Mouse (Mus musculus): ENCODE results near the gene Hoxa9. TPM values are rescaled to one million over a fixed set of nuclear protein-coding genes. Genes with fewer than 3 reads are reported as not detected.

Gene Hoxa9
- polyA plus RNA-seq, 1 experiment from 2014 or later = 0.11 TPM

DNA sequence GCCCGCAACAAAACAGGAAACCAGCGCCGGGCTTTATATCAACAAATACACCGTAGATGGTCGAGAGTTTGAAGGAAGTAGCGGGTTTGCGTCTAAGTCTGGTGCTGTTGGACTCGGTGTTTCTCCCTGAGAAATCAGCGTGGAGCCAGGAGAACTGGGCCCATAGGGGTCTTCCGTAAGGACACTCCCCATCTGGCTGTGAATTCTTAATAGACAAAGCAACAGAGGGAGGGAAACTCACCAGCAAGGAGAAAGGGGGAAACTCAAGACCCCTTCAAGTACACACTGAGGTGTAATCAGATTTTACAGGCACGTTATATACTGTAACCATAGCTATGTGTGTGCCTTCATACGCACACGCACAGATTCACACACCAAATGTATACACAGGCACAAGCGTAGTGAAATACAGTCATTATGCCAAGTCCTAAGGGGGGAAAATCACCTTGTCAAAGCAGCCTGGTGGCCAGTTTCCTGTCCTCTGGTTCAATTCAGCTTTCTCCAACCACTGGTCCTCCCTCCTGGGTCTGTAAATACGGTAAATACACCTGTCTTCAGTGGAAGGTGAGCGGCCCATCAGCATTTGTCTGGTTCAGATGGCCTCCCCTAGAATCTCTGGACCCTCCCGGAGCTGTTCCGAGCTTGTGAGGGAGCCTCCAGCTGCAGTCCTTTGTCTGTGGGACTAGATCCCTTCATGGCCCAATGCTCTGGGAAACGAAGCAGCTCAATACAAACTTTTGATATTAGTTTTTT lies 35.2 kb upstream of the Hoxa9 start:
- 3% methylated on average over 19 of the region's 19 CpGs for WGBS (ENCODE audit: missing documents)
- no peak overlapping the region for H3K4me3 ChIP-seq (ENCODE audit: inconsistent target)

GRCm38 (mm10) chr6:52265306-52265912 lies 34.5 kb upstream of the Hoxa9 start:
- no peaks in the 10 kb centered on the region for H3K79me2 ChIP-seq (ENCODE audit: inconsistent target)
- WGBS (ENCODE audit: missing documents) = 8% methylated on average over 18 of the region's 18 CpGs

More for the DNA sequence above, 35.2 kb upstream of the Hoxa9 start:
- Histone ChIP-seq H3K79me2 (ENCODE audit: inconsistent target) (no peaks in the 10 kb centered on the region), H3K27ac (no peak overlapping the region), H3K36me3 (ENCODE audit: inconsistent target) (no peaks in the 10 kb centered on the region)

GRCm38 (mm10) chr6:52264106-52264790 lies 33.4 kb upstream of the Hoxa9 start:
- 20% methylated on average over 5 of the region's 5 CpGs for WGBS (ENCODE audit: missing documents)
- Histone ChIP-seq H3K4me3 (ENCODE audit: inconsistent target) (no peak overlapping the region), H3K36me3 (ENCODE audit: inconsistent target) (no peaks in the 10 kb centered on the region), H3K27ac (no peak overlapping the region), H3K79me2 (ENCODE audit: inconsistent target) (no peaks in the 10 kb centered on the region)

More at GRCm38 (mm10) chr6:52265306-52265912, 34.5 kb upstream of the Hoxa9 start:
- Histone ChIP-seq H3K36me3 (ENCODE audit: inconsistent target) (no peaks in the 10 kb centered on the region), H3K27ac (no peak overlapping the region), H3K4me3 (ENCODE audit: inconsistent target) (no peak overlapping the region)

- no peak overlapping the region for H3K27ac ChIP-seq
- 8% methylated on average over 6 of the region's 6 CpGs for WGBS (ENCODE audit: missing documents)
These were observed 32.4 kb upstream of the Hoxa9 start for GRCm38 (mm10) chr6:52263321-52263585.

GRCm38 (mm10) chr6:52262463-52263320 lies 31.8 kb upstream of the Hoxa9 start:
- 7% methylated on average over 24 of the region's 24 CpGs for WGBS (ENCODE audit: missing documents)
- no peaks in the 10 kb centered on the region for H3K79me2 ChIP-seq (ENCODE audit: inconsistent target)
- no peak overlapping the region for H3K4me3 ChIP-seq (ENCODE audit: inconsistent target)
- H3K27ac ChIP-seq = no peak overlapping the region
- H3K36me3 ChIP-seq (ENCODE audit: inconsistent target) = no peaks in the 10 kb centered on the region

More at GRCm38 (mm10) chr6:52263321-52263585, 32.4 kb upstream of the Hoxa9 start:
- H3K79me2 ChIP-seq (ENCODE audit: inconsistent target) = no peaks in the 10 kb centered on the region
- H3K4me3 ChIP-seq (ENCODE audit: inconsistent target) = no peak overlapping the region
- no peaks in the 10 kb centered on the region for H3K36me3 ChIP-seq (ENCODE audit: inconsistent target)

DNA sequence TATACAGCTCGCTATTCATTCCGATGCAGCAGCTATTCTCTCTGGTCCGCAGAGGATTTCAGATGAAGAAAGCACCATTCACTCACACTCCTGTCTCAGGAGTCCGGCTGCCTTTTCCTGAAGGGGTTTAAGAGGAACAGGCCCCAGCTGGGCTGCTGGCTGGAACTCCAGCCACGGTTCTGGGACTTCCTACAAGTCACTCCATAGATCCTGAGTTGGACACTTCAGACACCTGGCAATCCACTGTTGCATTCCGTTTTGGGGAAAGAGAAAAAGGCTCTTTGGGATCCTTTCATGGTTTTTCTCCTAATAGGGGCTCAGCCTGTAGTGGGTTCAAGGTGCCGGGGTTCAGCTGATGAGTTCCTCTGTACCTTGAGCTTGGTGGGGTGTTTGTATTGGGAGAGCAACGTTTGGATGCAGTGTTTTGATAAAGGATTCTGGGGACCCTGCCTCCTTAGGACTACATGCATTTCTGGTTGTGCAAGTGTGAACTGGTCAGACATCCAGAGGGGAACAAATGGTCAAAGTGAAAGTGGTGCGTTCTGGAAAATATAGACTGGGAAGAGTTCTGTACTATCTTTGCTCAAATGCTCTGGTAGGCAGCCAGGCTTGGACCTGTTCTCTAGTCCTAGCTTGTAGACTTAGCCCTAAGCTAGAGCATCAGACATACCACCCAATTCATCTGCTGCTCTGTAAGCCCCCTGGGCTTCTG lies 31.0 kb upstream of the Hoxa9 start:
- 9% methylated on average over 9 of the region's 9 CpGs for WGBS (ENCODE audit: missing documents)

GRCm38 (mm10) chr6:52260654-52261575 lies 30.0 kb upstream of the Hoxa9 start, which contains the start of gene Hoxa13:
Gene Hoxa13 (minus strand): TSS chr6:52260880.
- WGBS (ENCODE audit: missing documents) = 3% methylated on average over 23 of the region's 72 CpGs
- Histone ChIP-seq H3K36me3 (ENCODE audit: inconsistent target) (no peaks in the 10 kb centered on the region), H3K4me3 (ENCODE audit: inconsistent target) (no peak within 1 kb of the TSS), H3K27ac (no peak within 1 kb of the TSS), H3K79me2 (ENCODE audit: inconsistent target) (no peaks in the 10 kb centered on the region)

More for the DNA sequence above, 31.0 kb upstream of the Hoxa9 start:
- Histone ChIP-seq H3K79me2 (ENCODE audit: inconsistent target) (no peaks in the 10 kb centered on the region), H3K27ac (no peak overlapping the region), H3K4me3 (ENCODE audit: inconsistent target) (no peak overlapping the region), H3K36me3 (ENCODE audit: inconsistent target) (no peaks in the 10 kb centered on the region)

DNA sequence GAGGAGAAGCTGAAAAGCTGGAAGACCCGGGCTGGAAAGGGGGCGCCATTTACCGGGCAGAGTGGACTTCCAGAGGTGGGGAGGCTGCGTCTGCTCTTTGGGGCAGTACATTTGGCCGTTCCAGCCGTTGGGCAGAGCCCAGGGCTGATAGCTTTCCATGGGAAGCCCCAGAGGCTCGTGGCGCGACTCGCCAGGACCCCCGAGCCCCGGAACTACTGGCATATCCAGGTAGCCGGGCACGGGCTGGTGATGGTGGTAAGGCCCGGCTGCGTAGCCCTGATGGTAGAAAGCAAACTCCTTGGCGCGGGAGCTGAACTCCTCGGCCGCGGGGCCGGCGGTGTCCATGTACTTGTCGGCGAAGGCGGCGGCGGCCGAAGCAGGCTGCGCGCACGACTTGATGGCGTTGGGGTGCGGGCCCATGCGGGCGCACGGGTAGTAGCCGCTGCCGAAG lies 28.9 kb upstream of the Hoxa9 start:
- H3K79me2 ChIP-seq (ENCODE audit: inconsistent target) = no peaks in the 10 kb centered on the region
- H3K27ac ChIP-seq = no peak overlapping the region
- 3% methylated on average over 39 of the region's 39 CpGs for WGBS (ENCODE audit: missing documents)
- H3K4me3 ChIP-seq (ENCODE audit: inconsistent target) = no peak overlapping the region
- no peaks in the 10 kb centered on the region for H3K36me3 ChIP-seq (ENCODE audit: inconsistent target)

GRCm38 (mm10) chr6:52259081-52259790 lies 28.3 kb upstream of the Hoxa9 start:
- Histone ChIP-seq H3K27ac (no peak overlapping the region), H3K36me3 (ENCODE audit: inconsistent target) (no peaks in the 10 kb centered on the region), H3K4me3 (ENCODE audit: inconsistent target) (no peak overlapping the region), H3K79me2 (ENCODE audit: inconsistent target) (no peaks in the 10 kb centered on the region)
- WGBS (ENCODE audit: missing documents) = 6% methylated on average over 25 of the region's 25 CpGs

- H3K79me2 ChIP-seq (ENCODE audit: inconsistent target) = no peaks in the 10 kb centered on the region
- H3K4me3 ChIP-seq (ENCODE audit: inconsistent target) = no peak overlapping the region
- WGBS (ENCODE audit: missing documents) = 0% methylated on average over 6 of the region's 6 CpGs
- H3K36me3 ChIP-seq (ENCODE audit: inconsistent target) = no peaks in the 10 kb centered on the region
- H3K27ac ChIP-seq = no peak overlapping the region
These were observed 26.1 kb upstream of the Hoxa9 start for GRCm38 (mm10) chr6:52256956-52257355.

GRCm38 (mm10) chr6:52253511-52254500 lies 22.9 kb upstream of the Hoxa9 start:
- Histone ChIP-seq H3K27ac (no peak overlapping the region), H3K4me3 (ENCODE audit: inconsistent target) (no peak overlapping the region), H3K36me3 (ENCODE audit: inconsistent target) (no peaks in the 10 kb centered on the region), H3K79me2 (ENCODE audit: inconsistent target) (no peaks in the 10 kb centered on the region)
- WGBS (ENCODE audit: missing documents) = 4% methylated on average over 58 of the region's 59 CpGs
